Mouse (Mus musculus) brain, embryonic 14.5 days (tissue): ENCODE results near the gene Cox19.

Experiments used
- CTCF ChIP-seq: fragments of 200-500 bp; IDR thresholded peaks from 2 replicates; pipeline ENCODE4 v1.5.1; 2012; ENCODE audit warnings: inconsistent platforms, mild to moderate bottlenecking, moderate library complexity, borderline replicate concordance; ENCODE audit not compliant: insufficient read depth, insufficient read length; ENCODE audit errors: extremely low read depth
- POLR2A ChIP-seq: fragments of 200-500 bp; IDR thresholded peaks from 2 replicates; pipeline ENCODE4 v1.6.1; 2012; ENCODE audit warnings: mild to moderate bottlenecking, inconsistent platforms, borderline replicate concordance; ENCODE audit not compliant: poor library complexity, insufficient read depth, insufficient read length, severe bottlenecking; ENCODE audit errors: extremely low read depth

DNA sequence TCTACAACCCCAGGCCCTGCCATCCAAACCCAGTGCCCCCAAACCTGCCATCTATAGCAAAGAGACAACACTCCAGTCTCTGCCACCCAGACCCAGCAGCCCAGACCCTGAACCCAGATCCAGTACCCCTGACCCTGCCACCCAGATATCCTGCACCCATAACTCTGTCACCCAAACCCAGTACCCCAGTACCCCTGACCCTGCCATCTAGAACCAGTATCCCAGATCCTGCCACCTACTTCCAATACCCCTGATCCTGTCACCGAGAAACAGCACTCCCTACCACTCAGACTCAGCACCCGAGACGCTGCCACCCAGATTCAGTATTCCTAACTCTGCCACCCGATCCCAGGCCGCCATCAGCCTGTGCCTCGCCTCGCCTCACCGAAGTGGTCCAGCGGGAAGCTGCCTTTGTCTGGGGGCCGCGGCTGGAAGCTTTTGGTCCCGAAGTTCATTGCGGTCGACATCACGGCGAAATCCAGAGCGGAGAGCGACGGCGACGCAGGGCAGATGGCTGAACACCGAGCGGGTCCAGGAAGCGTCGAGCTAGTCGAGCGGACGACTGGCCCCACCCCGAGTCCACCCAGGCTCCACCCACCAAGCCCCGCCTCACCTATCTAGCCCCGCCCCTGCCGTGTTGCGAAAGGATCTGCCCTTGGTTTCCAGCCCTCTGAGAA lies 6.4 kb downstream of the Cox19 start:
- peak; percentile 50; the same call in 1 of the 2 replicates for TF ChIP-seq POLR2A
- TF ChIP-seq CTCF, result no peak
